Mouse (Mus musculus) CH12.LX (cell line): ENCODE measurements at regions not wholly inside any gene's neighbourhood (a gene's known extent, or its start where the extent isn't known, plus 50 kb on each side); places are given as distances from the start of the nearest gene placed in this dataset.
A peak's percentile ranks its signal among the peaks of the same experiment; 100 is the strongest.

Source experiments
- DNase-seq: peaks from one replicate; pipeline ENCODE4 v3.0.0-alpha.2; 2013; ENCODE audit errors: extremely low read depth
- H3K27ac ChIP-seq: 2 replicates; pipeline ENCODE4 v1.5.1; 2012; ENCODE audit warnings: low read depth, mild to moderate bottlenecking, control low read depth, moderate library complexity; ENCODE audit not compliant: insufficient read depth
- H3K27me3 ChIP-seq: replicated peaks from 2 replicates; pipeline ENCODE3; 2012; ENCODE audit warnings: inconsistent platforms
- H3K36me3 ChIP-seq, 2 experiments: replicated peaks in 1 of 2; 2 replicates each; pipeline versions ENCODE3 to v1.6.1; 2012; ENCODE audit warnings: inconsistent platforms in 1 of 2, low read length in 1 of 2, mild to moderate bottlenecking in 1 of 2, mixed read lengths in 1 of 2, moderate library complexity in 1 of 2; ENCODE audit not compliant: control insufficient read depth in 1 of 2, insufficient read depth in 1 of 2
- H3K4me1 ChIP-seq, 2 experiments: 2 replicates each; pipeline ENCODE4 v1.6.1; 2012; ENCODE audit warnings: inconsistent platforms in 1 of 2, moderate library complexity in 1 of 2; ENCODE audit not compliant: insufficient read depth in 2 of 2, control insufficient read depth in 1 of 2
- H3K4me2 ChIP-seq: 2 replicates; pipeline ENCODE4 v1.6.1; 2012; ENCODE audit warnings: low read depth, mild to moderate bottlenecking, control low read depth; ENCODE audit not compliant: poor library complexity, insufficient read depth, severe bottlenecking
- H3K4me3 ChIP-seq, 3 experiments: fragments of 150-350 bp in 1 of 3; sonication (generic) in 1 of 3; replicated peaks in 1 of 3; 2 replicates each; pipeline versions ENCODE3 to v1.5.1; 2011 to 2012; ENCODE audit warnings: low read depth in 2 of 3, low read length in 2 of 3, mild to moderate bottlenecking in 2 of 3, moderate library complexity in 2 of 3, control low read depth in 1 of 3, improper control_type of control experiment in 1 of 3, inconsistent platforms in 1 of 3, mixed read lengths in 1 of 3; ENCODE audit not compliant: poor library complexity in 1 of 3
- H3K79me2 ChIP-seq: replicated peaks from 2 replicates; pipeline ENCODE4 v1.6.1; 2012; ENCODE audit warnings: mild to moderate bottlenecking, moderate library complexity; ENCODE audit not compliant: control insufficient read depth, poor library complexity, insufficient read depth, severe bottlenecking; ENCODE audit errors: extremely low read depth
- H3K9ac ChIP-seq: 2 replicates; pipeline ENCODE4 v1.6.1; 2012; ENCODE audit warnings: low read depth, mild to moderate bottlenecking, control low read depth, moderate library complexity; ENCODE audit not compliant: insufficient read depth
- H3K9me3 ChIP-seq: replicated peaks from 2 replicates; pipeline ENCODE3; 2012; ENCODE audit warnings: low read length, inconsistent platforms, mixed read lengths
- BHLHE40 ChIP-seq: IDR thresholded peaks from 2 replicates; pipeline ENCODE4 v1.6.1; 2011; ENCODE audit warnings: mild to moderate bottlenecking, low read depth, low read length, improper control_type of control experiment
- CTCF ChIP-seq, 2 experiments: IDR thresholded peaks in 1 of 2; conservative IDR thresholded peaks in 1 of 2; 2 replicates each; pipeline ENCODE4 v1.5.1; 2011 to 2012; ENCODE audit warnings: low read depth in 2 of 2, low read length in 2 of 2, improper control_type of control experiment in 1 of 2, inconsistent platforms in 1 of 2, mild to moderate bottlenecking in 1 of 2, moderate library complexity in 1 of 2
- ELF1 ChIP-seq: IDR thresholded peaks from 2 replicates; pipeline ENCODE4 v1.6.1; 2014; ENCODE audit warnings: low read depth, mild to moderate bottlenecking, inconsistent platforms, low read length, improper control_type of control experiment
- EP300 ChIP-seq: IDR thresholded peaks from 2 replicates; pipeline ENCODE4 v1.6.1; 2011; ENCODE audit warnings: low read length, improper control_type of control experiment
- GABPA ChIP-seq: IDR thresholded peaks from 2 replicates; pipeline ENCODE4 v1.6.1; 2012; ENCODE audit warnings: low read depth, low read length, improper control_type of control experiment, inconsistent platforms; ENCODE audit not compliant: insufficient replicate concordance
- HCFC1 ChIP-seq: IDR thresholded peaks from 2 replicates; pipeline ENCODE4 v1.6.1; 2012; ENCODE audit warnings: low read depth, mild to moderate bottlenecking, inconsistent platforms, low read length, improper control_type of control experiment
- JUND ChIP-seq: conservative IDR thresholded peaks from 2 replicates; pipeline ENCODE4 v1.6.1; 2011; ENCODE audit warnings: low read depth, low read length, improper control_type of control experiment
- KAT2A ChIP-seq: IDR thresholded peaks from 2 replicates; pipeline ENCODE4 v1.6.1; 2012; ENCODE audit warnings: low read length, improper control_type of control experiment, inconsistent platforms; ENCODE audit not compliant: insufficient replicate concordance
- MAX ChIP-seq: IDR thresholded peaks from 2 replicates; pipeline ENCODE4 v1.6.1; 2011; ENCODE audit warnings: low read length, improper control_type of control experiment
- MAZ ChIP-seq: IDR thresholded peaks from 2 replicates; pipeline ENCODE4 v1.6.1; 2012; ENCODE audit warnings: low read depth, mild to moderate bottlenecking, inconsistent platforms, low read length, improper control_type of control experiment, moderate library complexity
- MEF2A ChIP-seq: IDR thresholded peaks from 2 replicates; pipeline ENCODE4 v1.6.1; 2014; ENCODE audit warnings: low read depth, mild to moderate bottlenecking, inconsistent platforms, low read length, improper control_type of control experiment, borderline replicate concordance
- MYC ChIP-seq: IDR thresholded peaks from 2 replicates; pipeline ENCODE4 v1.6.1; 2011; ENCODE audit warnings: low read depth, mild to moderate bottlenecking, improper control_type of control experiment, low read length
- NRF1 ChIP-seq: IDR thresholded peaks from 2 replicates; pipeline ENCODE4 v1.6.1; 2014; ENCODE audit warnings: low read depth, mild to moderate bottlenecking, inconsistent platforms, low read length, improper control_type of control experiment, moderate library complexity
- PAX5 ChIP-seq: IDR thresholded peaks from 2 replicates; pipeline ENCODE4 v1.6.1; 2012; ENCODE audit warnings: low read length, inconsistent platforms, mixed read lengths
- POLR2A ChIP-seq: IDR thresholded peaks from 2 replicates; pipeline ENCODE4 v1.6.1; 2011; ENCODE audit warnings: low read depth, mild to moderate bottlenecking, improper control_type of control experiment, low read length
- POLR2AphosphoS2 ChIP-seq: IDR thresholded peaks from 2 replicates; pipeline ENCODE4 v1.6.1; 2011; ENCODE audit warnings: low read depth, low read length, improper control_type of control experiment
- RCOR1 ChIP-seq: conservative IDR thresholded peaks from 2 replicates; pipeline ENCODE4 v1.6.1; 2012; ENCODE audit warnings: low read depth, mild to moderate bottlenecking, inconsistent platforms, low read length, improper control_type of control experiment
- SIN3A ChIP-seq: IDR thresholded peaks from 2 replicates; pipeline ENCODE4 v1.6.1; 2012; ENCODE audit warnings: low read length, improper control_type of control experiment, inconsistent platforms
- TCF12 ChIP-seq: IDR thresholded peaks from 2 replicates; pipeline ENCODE4 v1.6.1; 2014; ENCODE audit warnings: low read depth, mild to moderate bottlenecking, inconsistent platforms, low read length, improper control_type of control experiment
- USF1 ChIP-seq: IDR thresholded peaks from 2 replicates; pipeline ENCODE4 v1.6.1; 2014; ENCODE audit warnings: low read depth, mild to moderate bottlenecking, inconsistent platforms, low read length, improper control_type of control experiment
- USF2 ChIP-seq: conservative IDR thresholded peaks from 2 replicates; pipeline ENCODE4 v1.6.1; 2011; ENCODE audit warnings: low read depth, low read length, improper control_type of control experiment
- ZNF384 ChIP-seq: IDR thresholded peaks from 2 replicates; pipeline ENCODE4 v1.6.1; 2012; ENCODE audit warnings: low read depth, low read length, improper control_type of control experiment, inconsistent platforms
- dilution Hi-C: fragments of 300-500 bp; cut with MboI; formaldehyde crosslinking; loops from 2 replicates; pipeline ENCODE4 v1.14.3; 2020; ENCODE audit warnings: low sequenced_read_pairs; ENCODE audit not compliant: extremely low pct_unique_long_range_greater_than_20kb, extremely low pct_ligation_motif_present
- in situ Hi-C: fragments of 300-500 bp; cut with MboI; formaldehyde crosslinking; loops from 3 replicates; pipeline ENCODE4 v1.14.3; 2019; ENCODE audit warnings: low sequenced_read_pairs, low pct_ligation_motif_present, low pct_unique_long_range_greater_than_20kb, mixed read lengths

- Histone ChIP-seq H3K27ac (no peak overlapping the region), H3K4me3 (no peak overlapping the region), H3K36me3 (no peaks in the 10 kb centered on the region), H3K9ac (no peak overlapping the region), H3K79me2 (no peaks in the 10 kb centered on the region), H3K4me2 (no peak overlapping the region), H3K9me3 (peaks cover 3% of the 10 kb centered on the region), H3K27me3 (no peaks in the 10 kb centered on the region), H3K4me1 (peaks cover 5 to 18% of the 10 kb centered on the region in 2 experiments; a peak in 3 of 4 replicates)
- in situ Hi-C loops (no loop called here), dilution Hi-C loops (no loop called here)
- TF ChIP-seq USF2 (0 out of 2 replicates have a peak, but pooled peaks have one; percentile 15), JUND (no peak)
- no peak for DNase-seq
Measured at GRCm38 (mm10) chr3:144324974-144325373, 120.0 kb upstream of the Lmo4 start.

- Histone ChIP-seq H3K9me3 (peaks cover 3% of the 10 kb centered on the region), H3K9ac (no peak overlapping the region), H3K4me2 (no peak overlapping the region), H3K36me3 (no peaks in the 10 kb centered on the region), H3K79me2 (no peaks in the 10 kb centered on the region), H3K4me3 (no peak overlapping the region), H3K27me3 (no peaks in the 10 kb centered on the region), H3K4me1 (peaks cover 2 to 17% of the 10 kb centered on the region in 2 experiments; a peak in 3 of 4 replicates), H3K27ac (no peak overlapping the region)
- TF ChIP-seq PAX5 (no peak), HCFC1 (no peak), GABPA (no peak), ZNF384 (no peak), KAT2A (no peak), BHLHE40 (no peak), USF1 (no peak)
- in situ Hi-C loops = no loop called here
- DNase-seq = no peak
- dilution Hi-C loops = no loop called here
Measured at GRCm38 (mm10) chr3:144323524-144323923, 118.5 kb upstream of the Lmo4 start.

- Histone ChIP-seq H3K27ac (no peak overlapping the region), H3K9me3 (no peaks in the 10 kb centered on the region), H3K4me3 (no peak overlapping the region), H3K36me3 (no peaks in the 10 kb centered on the region), H3K79me2 (no peaks in the 10 kb centered on the region), H3K4me2 (no peak overlapping the region), H3K9ac (no peak overlapping the region), H3K27me3 (no peaks in the 10 kb centered on the region), H3K4me1 (peaks cover 0 to under 1% of the 10 kb centered on the region in 2 experiments; a peak in 1 of 4 replicates)
- in situ Hi-C loops (no loop called here), dilution Hi-C loops (no loop called here)
- no peak for DNase-seq
- TF ChIP-seq ELF1 (no peak), POLR2AphosphoS2 (no peak), NRF1 (no peak), SIN3A (no peak), MYC (no peak), MAZ (no peak), POLR2A (no peak), MEF2A (no peak), MAX (no peak), CTCF (conservative IDR thresholded peaks at IDR 0.05 in 1 of 2, IDR thresholded peaks at IDR 0.05 in 1 of 2; ENCODE audit: low read depth in 2 of 2, low read length in 2 of 2) (no peak), JUND (no peak), RCOR1 (no peak), EP300 (no peak), PAX5 (no peak), TCF12 (no peak)
Measured at GRCm38 (mm10) chr3:144319468-144320205, 114.6 kb upstream of the Lmo4 start.
